18 mouse cellular contexts compared by ENCODE assay signal in the genomic region with DNA sequence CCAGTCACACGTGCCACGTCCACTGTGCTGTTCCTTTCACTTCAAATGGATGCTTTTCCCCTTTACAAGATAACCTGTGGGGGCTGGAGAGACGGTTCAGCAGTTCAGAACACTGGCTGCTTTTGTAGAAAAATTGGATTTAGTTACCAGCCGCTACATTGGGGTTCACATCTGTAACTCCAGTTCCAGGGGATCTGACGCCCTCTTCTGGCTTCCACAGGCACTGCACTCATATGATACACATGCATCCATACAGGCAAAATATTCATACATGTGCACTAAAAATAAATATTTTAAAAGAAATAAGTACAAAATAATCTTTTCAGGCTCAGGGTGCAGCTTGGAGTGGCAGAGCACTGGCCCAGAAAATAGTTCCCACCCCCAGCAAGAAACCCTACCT. TPM values are rescaled to one million over a fixed set of nuclear protein-coding genes. Genes with fewer than 3 reads are reported as not detected.
DNase-seq lines count a peak whose midpoint lies in the region; ATAC-seq and TF ChIP-seq lines count a peak whose summit lies in the region.
"Had no signal": no experiment of that assay in that cellular context is flagged by ENCODE, and none has a peak within 500 bp of the region (broad histone marks: within the 10 kb centered on the region; RNA-seq: fewer than 3 reads in every experiment).

No protein-coding gene starts in this region.

- H3K36me3 ChIP-seq in testis, adult 2 months (ENCODE audit: control insufficient read depth, insufficient read depth, low read length) = no peaks in the 10 kb centered on the region
- H3K36me3 ChIP-seq in hindbrain, embryonic 16.5 days (ENCODE audit: control insufficient read depth, insufficient read depth, low read length) = no peaks in the 10 kb centered on the region
- H3K36me3 ChIP-seq: embryonic facial prominence, embryonic 12.5 days; forebrain, embryonic 15.5 days; heart, embryonic 12.5 days; midbrain, embryonic 15.5 days; stomach, embryonic 15.5 days had no signal

- H3K9me3 ChIP-seq in hindbrain, embryonic 16.5 days (ENCODE audit: control insufficient read depth, low read length) = no peaks in the 10 kb centered on the region
- H3K9me3 ChIP-seq: embryonic facial prominence, embryonic 12.5 days; forebrain, embryonic 15.5 days; heart, embryonic 12.5 days; midbrain, embryonic 15.5 days; stomach, embryonic 15.5 days had no signal

- H3K4me1 ChIP-seq in testis, adult 2 months (ENCODE audit: control insufficient read depth, insufficient read depth, low read length) = no peaks in the 10 kb centered on the region
- H3K4me1 ChIP-seq in bone marrow, adult 2 months (ENCODE audit: control insufficient read depth, insufficient read depth, low read length) = peaks cover 2% of the 10 kb centered on the region
- H3K4me1 ChIP-seq in hindbrain, embryonic 16.5 days (ENCODE audit: control insufficient read depth, insufficient read depth, low read depth, low read length) = peaks cover 11% of the 10 kb centered on the region

- TF ChIP-seq CTCF in left cerebral cortex, adult 2 months (IDR thresholded peaks at IDR 0.05) = peak; percentile 5; the same call in 1 of the 2 replicates
- peak; percentile 24; the same call in 1 of the 2 replicates for TF ChIP-seq CTCF in testis, adult 2 months (IDR thresholded peaks at IDR 0.05; ENCODE audit: control insufficient read depth, insufficient read depth, insufficient replicate concordance, low read depth, low read length)
- TF ChIP-seq CTCF in bone marrow, adult 2 months (IDR thresholded peaks at IDR 0.05; ENCODE audit: control insufficient read depth, insufficient read depth, low read length) = 0 out of 2 replicates have a peak, but pooled peaks have one; percentile 13

- 80% methylated on average over 5 of the region's 5 CpGs for WGBS in bone marrow, adult 2 months
- WGBS in hindbrain, embryonic 16.5 days = 77% methylated on average over 5 of the region's 5 CpGs

- no peak overlapping the region for H3K4me2 ChIP-seq in hindbrain, embryonic 16.5 days (ENCODE audit: low read length)
- H3K4me2 ChIP-seq: embryonic facial prominence, embryonic 12.5 days; forebrain, embryonic 15.5 days; heart, embryonic 12.5 days; midbrain, embryonic 15.5 days; stomach, embryonic 15.5 days had no signal

- H3K27ac ChIP-seq in left cerebral cortex, adult 2 months = no peak overlapping the region
- H3K27ac ChIP-seq in testis, adult 2 months (ENCODE audit: control insufficient read depth, insufficient read depth, low read depth, low read length) = no peak overlapping the region
- H3K27ac ChIP-seq in bone marrow, adult 2 months (ENCODE audit: control insufficient read depth, insufficient read depth, low read depth, low read length, poor library complexity) = no peak overlapping the region
- no peak overlapping the region for H3K27ac ChIP-seq in hindbrain, embryonic 16.5 days (ENCODE audit: low read depth, low read length)
- H3K27ac ChIP-seq: embryonic facial prominence, embryonic 12.5 days; forebrain, embryonic 15.5 days; midbrain, embryonic 15.5 days; stomach, embryonic 15.5 days had no signal

- intact Hi-C loops in left cerebral cortex, adult 2 months (cut with DNase I) = no loop called here

- H3K4me3 ChIP-seq in left cerebral cortex, adult 2 months = no peak overlapping the region
- no peak overlapping the region for H3K4me3 ChIP-seq in testis, adult 2 months (ENCODE audit: control insufficient read depth, low read depth, low read length)
- H3K4me3 ChIP-seq in bone marrow, adult 2 months (replicated peaks; ENCODE audit: control insufficient read depth, low read depth, low read length) = no peak overlapping the region
- no peak overlapping the region for H3K4me3 ChIP-seq in hindbrain, embryonic 16.5 days (ENCODE audit: low read length)
- H3K4me3 ChIP-seq: embryonic facial prominence, embryonic 12.5 days; forebrain, embryonic 15.5 days; heart, embryonic 12.5 days; midbrain, embryonic 15.5 days; stomach, embryonic 15.5 days had no signal

- H3K9ac ChIP-seq in hindbrain, embryonic 16.5 days (ENCODE audit: low read depth, low read length) = no peak overlapping the region
- H3K9ac ChIP-seq: embryonic facial prominence, embryonic 12.5 days; forebrain, embryonic 15.5 days; heart, embryonic 12.5 days; midbrain, embryonic 15.5 days; stomach, embryonic 15.5 days had no signal

- no peaks in the 10 kb centered on the region for H3K27me3 ChIP-seq in testis, adult 2 months (ENCODE audit: control insufficient read depth, insufficient read depth, low read length)
- no peaks in the 10 kb centered on the region for H3K27me3 ChIP-seq in hindbrain, embryonic 16.5 days (replicated peaks; ENCODE audit: control insufficient read depth, insufficient read depth, low read length)
- H3K27me3 ChIP-seq: heart, embryonic 12.5 days; stomach, embryonic 15.5 days had no signal

- DNase-seq in left cerebral cortex, adult 2 months (ENCODE audit: extremely low spot score in 1 of 2, low spot score in 2 of 2) = no peak
- no peak for DNase-seq in left cerebral cortex, adult 8-10 months (ENCODE audit: low spot score in 2 of 2)
- no peak for DNase-seq in testis, postnatal 14 days (ENCODE audit: low spot score)
- no peak for DNase-seq in thymus, adult 18-20 months
- DNase-seq: adrenal gland, postnatal 14 days; cerebellum, adult 9-10 months; lung, adult 2 months; right cerebral cortex, adult 18-20 months had no signal

- TF ChIP-seq POLR2A in testis, adult 2 months (IDR thresholded peaks at IDR 0.05; ENCODE audit: control insufficient read depth, low read depth, low read length) = no peak
- TF ChIP-seq POLR2A in bone marrow, adult 2 months (IDR thresholded peaks at IDR 0.05; ENCODE audit: borderline replicate concordance, control insufficient read depth, low read depth, low read length) = no peak

- ATAC-seq in hindbrain, embryonic 16.5 days = no peak
- ATAC-seq: activated CD4-positive, CD25-positive, alpha-beta regulatory T cell, adult 4 months; forebrain, embryonic 15.5 days; inflammation-experienced regulatory T-cells, adult 6 months; midbrain, embryonic 15.5 days had no signal

RNA-seq across cellular contexts. Expression of gene Gtf3c4, which starts 45.5 kb away (rescaled TPM):
- 10 to 100 TPM; 35.0 to 35.7 TPM for total RNA-seq in left cerebral cortex, adult 2 months (2021)
- 10 to 100 TPM; 32.2 to 36.3 (median 34.0) TPM for total RNA-seq in left cerebral cortex, adult 8-10 months (2022)
- polyA plus RNA-seq in testis, adult 2 months (2012; rRNA removed) = 12.2 and 13.0 TPM in 2 replicates
- polyA plus RNA-seq in bone marrow, adult 2 months (2011; ENCODE audit: insufficient read depth, insufficient read length, low replicate concordance, missing spikeins) = 5.7 and 9.6 TPM in 2 replicates
- 14.4 and 19.4 TPM in 2 replicates for polyA plus RNA-seq in hindbrain, embryonic 16.5 days (2015; fragmentation: Nextera tagmentation; extraction: Ambion mirVana)

RNA-seq across cellular contexts. Expression of gene Ddx31, which starts 45.6 kb away (rescaled TPM):
- 1 to 10 TPM; 7.5 to 9.2 TPM for total RNA-seq in left cerebral cortex, adult 2 months (2021)
- 1 to 10 TPM; 7.6 to 9.7 (median 8.7) TPM for total RNA-seq in left cerebral cortex, adult 8-10 months (2022)
- polyA plus RNA-seq in testis, adult 2 months (2012; rRNA removed) = 5.0 and 5.9 TPM in 2 replicates
- 2.9 and 7.0 TPM in 2 replicates for polyA plus RNA-seq in bone marrow, adult 2 months (2011; ENCODE audit: insufficient read depth, insufficient read length, low replicate concordance, missing spikeins)
- polyA plus RNA-seq in hindbrain, embryonic 16.5 days (2015; fragmentation: Nextera tagmentation; extraction: Ambion mirVana) = 13.2 and 17.1 TPM in 2 replicates
